Mouse (Mus musculus) brain, embryonic 14.5 days (tissue): ENCODE results near the gene Epc2.
"Not testable (repeated sequence)": the region's sequence is repeated elsewhere in the genome, so short reads cannot be mapped to it uniquely, and the experiment has no call there.

Source experiments
- CTCF ChIP-seq: fragments of 200-500 bp; IDR thresholded peaks from 2 replicates; pipeline ENCODE4 v1.5.1; 2012; ENCODE audit warnings: inconsistent platforms, mild to moderate bottlenecking, moderate library complexity, borderline replicate concordance; ENCODE audit not compliant: insufficient read depth, insufficient read length; ENCODE audit errors: extremely low read depth
- POLR2A ChIP-seq: fragments of 200-500 bp; IDR thresholded peaks from 2 replicates; pipeline ENCODE4 v1.6.1; 2012; ENCODE audit warnings: mild to moderate bottlenecking, inconsistent platforms, borderline replicate concordance; ENCODE audit not compliant: poor library complexity, insufficient read depth, insufficient read length, severe bottlenecking; ENCODE audit errors: extremely low read depth

- TF ChIP-seq CTCF, POLR2A: not testable (repeated sequence)
These were observed 53.9 kb downstream of the Epc2 start for GRCm38 (mm10) chr2:49505151-49505550.
